Mouse (Mus musculus): ENCODE measurements around the gene Trim61.

Gene Trim61

DNA sequence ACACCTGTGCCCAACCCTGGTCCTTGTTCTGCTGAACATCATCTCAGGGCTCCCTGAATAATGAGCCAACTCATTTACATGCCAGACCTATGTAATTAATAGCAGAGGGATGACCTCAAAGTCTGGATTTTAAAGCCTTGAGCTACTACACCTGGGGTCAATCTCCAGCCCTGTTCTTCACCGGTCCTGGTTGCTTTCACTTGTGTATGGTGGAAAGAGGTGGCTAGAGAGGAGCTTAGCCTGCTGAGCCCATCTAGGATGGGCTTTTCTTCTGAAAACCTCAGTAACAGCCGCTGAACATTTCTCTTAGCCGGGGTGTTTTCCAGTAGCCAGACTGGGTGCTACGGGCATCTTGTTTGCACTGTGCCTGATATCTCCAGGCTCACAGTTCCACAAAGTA is 30.6 kb downstream of the Trim61 start, which contains the start of gene Trim75:
Trim75 (minus strand) TSS at position 101 of the 400 bp plus-strand sequence.
- DNase-seq (ENCODE audit: low read depth): no peak

- DNase-seq (ENCODE audit: low read depth): no peak
These were observed 35.0 kb downstream of the Trim61 start for GRCm38 (mm10) chr8:64983150-64983897.
